Mouse (Mus musculus): Measurements from ENCODE around the gene Rab6b.

GRCm38 (mm10) chr9:103186747-103187146, 75.2 kb downstream of the Rab6b start:
- TF ChIP-seq CTCF (IDR thresholded peaks at IDR 0.05; ENCODE audit: low read depth): no peak
- no peak for TF ChIP-seq EP300 (IDR thresholded peaks at IDR 0.05; ENCODE audit: low read depth)
